Mouse (Mus musculus): ENCODE measurements around the gene Olfr285. TPM values are rescaled to one million over a fixed set of nuclear protein-coding genes. Genes with fewer than 3 reads are reported as not detected.

Olfr285 gene
- not detected in 2 replicates for polyA plus RNA-seq (2016; fragmentation: Nextera tagmentation; extraction: Ambion mirVana)

DNA sequence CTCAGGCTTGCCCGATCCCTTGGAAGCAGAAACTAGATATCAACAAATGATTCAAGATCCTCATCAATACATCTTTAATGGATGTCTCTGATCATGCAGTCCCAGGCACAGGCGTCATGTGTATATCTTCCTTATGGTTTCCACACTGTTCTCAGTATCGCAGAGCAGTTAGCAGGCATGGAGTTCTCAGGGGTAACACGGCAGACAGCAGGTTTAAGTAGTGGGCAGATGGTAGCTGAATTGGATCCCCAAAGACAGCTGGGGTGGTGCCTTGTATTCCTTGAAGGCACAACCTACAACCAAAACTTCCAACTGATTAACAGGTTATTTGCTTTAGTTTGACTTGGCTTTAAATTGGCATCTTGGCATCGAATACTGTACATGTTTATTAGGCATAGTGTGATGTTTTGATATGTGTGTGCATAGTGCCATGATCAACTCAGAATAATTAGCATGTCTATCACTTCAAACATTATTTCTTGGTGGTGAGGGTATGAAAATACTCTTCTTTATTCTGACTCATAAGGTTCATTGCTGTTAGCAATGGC lies at the start of gene Olfr285:
TSS of gene Olfr285 (minus strand) at position 177 of the 548 bp plus-strand sequence.
- Histone ChIP-seq H3K4me3 (no peak within 1 kb of the TSS), H3K27ac (no peak within 1 kb of the TSS), H3K4me1 (no peaks in the 10 kb centered on the region), H3K9me3 (no peaks in the 10 kb centered on the region; the same call in 1 of the 2 replicates), H3K27me3 (ENCODE audit: poor library complexity, severe bottlenecking) (no peaks in the 10 kb centered on the region), H3K36me3 (replicated peaks) (no peaks in the 10 kb centered on the region)
- DNase-seq (ENCODE audit: extremely low spot score, low spot score), result no peak
- WGBS, result 93% methylated on average over 5 of the region's 5 CpGs

DNA sequence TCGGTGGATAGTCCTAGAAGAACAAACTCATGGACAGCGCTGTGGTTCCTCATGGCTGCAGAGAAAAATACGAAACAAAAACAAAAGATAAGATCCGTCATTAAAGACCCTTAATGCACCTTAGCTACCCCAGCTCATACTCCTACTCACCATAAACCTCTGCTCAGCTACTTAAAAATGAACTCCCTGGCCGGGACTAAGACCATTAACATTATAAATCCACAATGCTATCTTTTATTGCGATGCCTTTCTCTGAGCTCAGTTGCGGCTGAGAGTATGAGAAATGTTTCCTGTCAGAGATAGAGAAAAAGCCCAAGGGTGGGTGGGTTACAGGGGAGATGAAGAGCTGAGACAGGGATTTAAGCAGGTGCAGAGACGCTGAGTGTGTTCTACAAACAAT lies 23.7 kb upstream of the Olfr285 start, which contains the start of gene Olfr284:
TSS of gene Olfr284 (minus strand) at position 101 of the 400 bp plus-strand sequence.
- Histone ChIP-seq H3K4me3 (no peak within 1 kb of the TSS), H3K27me3 (ENCODE audit: poor library complexity, severe bottlenecking) (no peaks in the 10 kb centered on the region), H3K27ac (no peak within 1 kb of the TSS), H3K36me3 (replicated peaks) (no peaks in the 10 kb centered on the region), H3K4me1 (no peaks in the 10 kb centered on the region), H3K9me3 (no peaks in the 10 kb centered on the region)
- 92% methylated on average over 8 of the region's 8 CpGs for WGBS
- no peak for DNase-seq (ENCODE audit: extremely low spot score, low spot score)

DNA sequence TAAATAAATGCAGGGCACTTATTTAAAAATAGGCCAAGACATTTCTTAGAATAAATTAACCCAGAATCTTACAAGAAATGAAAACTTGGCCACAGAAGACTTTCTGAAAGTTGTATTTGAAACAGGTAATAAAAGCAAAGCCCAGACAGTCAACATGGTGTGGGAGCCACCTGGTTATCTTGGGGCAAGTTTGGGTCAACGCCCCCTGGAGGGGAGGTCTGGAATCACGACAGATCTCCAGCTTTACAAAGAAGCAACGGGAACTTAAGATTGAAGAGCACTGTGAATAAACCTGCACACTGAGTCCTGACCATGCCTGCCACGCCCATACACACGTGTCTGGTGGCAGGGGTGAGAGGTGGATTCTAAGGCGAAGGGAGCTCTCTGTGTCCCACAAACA lies 1.4 kb downstream of the Olfr285 start:
- Histone ChIP-seq H3K36me3 (replicated peaks) (no peaks in the 10 kb centered on the region), H3K27ac (no peak overlapping the region), H3K27me3 (ENCODE audit: poor library complexity, severe bottlenecking) (no peaks in the 10 kb centered on the region), H3K9me3 (no peaks in the 10 kb centered on the region), H3K4me1 (no peaks in the 10 kb centered on the region), H3K4me3 (no peak overlapping the region)
- WGBS, result 61% methylated on average over 6 of the region's 6 CpGs
- no peak for DNase-seq (ENCODE audit: extremely low spot score, low spot score)

DNA sequence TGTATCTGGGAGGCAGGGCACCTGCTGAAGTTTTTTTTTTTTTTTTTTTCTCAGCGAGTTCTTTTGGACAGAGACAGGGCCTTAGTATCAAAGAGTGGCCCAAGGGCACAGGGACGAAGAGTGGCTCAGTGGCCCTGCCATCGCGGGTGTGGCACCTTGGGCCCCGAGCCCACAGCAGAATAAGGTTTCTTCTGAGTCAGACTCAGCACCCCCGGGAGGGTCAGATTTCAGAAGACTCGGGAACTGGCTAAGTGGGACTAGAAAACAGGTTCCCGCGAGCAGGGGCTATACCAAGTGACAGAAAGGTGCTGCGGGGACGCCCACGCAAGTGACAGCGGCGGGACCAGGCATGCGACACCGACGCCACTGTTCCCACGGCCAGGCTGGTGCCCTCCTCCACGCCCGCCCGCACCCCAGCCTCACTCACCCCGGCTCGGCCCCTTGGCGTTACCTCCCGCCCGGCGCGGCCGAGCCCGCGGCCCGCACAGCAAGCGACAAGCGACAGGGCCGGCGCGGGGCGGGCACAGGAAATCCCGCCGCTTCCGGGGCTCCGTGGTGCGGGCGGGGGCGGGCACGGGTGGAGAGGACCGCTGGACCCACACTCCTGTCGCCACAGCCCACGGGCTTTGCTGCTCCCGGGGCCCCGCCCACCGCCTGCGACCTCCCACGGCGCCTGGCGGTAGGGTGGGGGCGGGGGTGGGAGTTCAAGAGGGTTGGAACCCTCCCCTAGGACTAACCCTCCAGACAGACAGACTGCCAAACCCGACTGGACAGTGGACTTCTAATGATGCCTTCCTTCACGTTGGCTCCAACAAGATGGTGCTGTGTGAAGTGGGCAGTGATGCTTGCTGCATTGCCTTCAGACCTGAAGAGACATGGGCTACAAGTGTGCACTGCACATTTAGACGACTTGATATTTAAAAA lies 21.3 kb downstream of the Olfr285 start, which contains the start of gene Zfp641:
TSS of gene Zfp641 (minus strand) at position 534 of the 924 bp plus-strand sequence.
- 3% methylated on average over 60 of the region's 60 CpGs for WGBS
- peak within 1 kb of the TSS; percentile 82 for H3K27ac ChIP-seq

DNA sequence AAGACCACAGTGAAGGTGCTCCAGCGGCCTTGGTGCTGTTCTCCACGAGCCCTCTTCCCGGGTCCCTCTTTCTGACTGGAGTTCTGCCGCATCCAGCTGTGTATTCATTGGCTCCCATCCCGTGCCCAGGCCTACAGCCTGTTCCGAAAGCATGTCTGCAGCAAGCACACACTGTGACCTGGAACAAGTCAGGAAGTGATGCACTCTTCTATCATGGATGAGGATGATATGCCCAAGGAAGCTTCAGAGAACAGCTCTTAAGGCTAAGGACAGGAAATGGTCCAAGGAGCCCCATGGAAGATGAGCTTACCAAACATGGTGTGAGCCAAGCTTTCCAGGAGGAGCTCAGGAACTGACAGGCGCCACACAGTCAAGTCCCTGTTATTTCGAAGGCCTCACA lies 23.5 kb downstream of the Olfr285 start:
- H3K27me3 ChIP-seq (ENCODE audit: poor library complexity, severe bottlenecking), result peaks cover 16% of the 10 kb centered on the region
- no peak overlapping the region for H3K4me3 ChIP-seq
- H3K36me3 ChIP-seq (replicated peaks), result no peaks in the 10 kb centered on the region
- H3K27ac ChIP-seq, result no peak overlapping the region
- H3K4me1 ChIP-seq, result peaks cover 11% of the 10 kb centered on the region
- no peak for DNase-seq (ENCODE audit: extremely low spot score, low spot score)
- H3K9me3 ChIP-seq, result no peaks in the 10 kb centered on the region
- 88% methylated on average over 8 of the region's 8 CpGs for WGBS

More for the DNA sequence above, 21.3 kb downstream of the Olfr285 start, which contains the start of gene Zfp641:
- peaks cover 4% of the 10 kb centered on the region; the same call in 1 of the 2 replicates for H3K9me3 ChIP-seq
- peak; percentile 22 for DNase-seq (ENCODE audit: extremely low spot score, low spot score)
- H3K4me1 ChIP-seq, result peaks cover 11% of the 10 kb centered on the region
- peaks cover 16% of the 10 kb centered on the region for H3K27me3 ChIP-seq (ENCODE audit: poor library complexity, severe bottlenecking)
- peak within 1 kb of the TSS; percentile 81 for H3K4me3 ChIP-seq
- no peaks in the 10 kb centered on the region for H3K36me3 ChIP-seq (replicated peaks)

DNA sequence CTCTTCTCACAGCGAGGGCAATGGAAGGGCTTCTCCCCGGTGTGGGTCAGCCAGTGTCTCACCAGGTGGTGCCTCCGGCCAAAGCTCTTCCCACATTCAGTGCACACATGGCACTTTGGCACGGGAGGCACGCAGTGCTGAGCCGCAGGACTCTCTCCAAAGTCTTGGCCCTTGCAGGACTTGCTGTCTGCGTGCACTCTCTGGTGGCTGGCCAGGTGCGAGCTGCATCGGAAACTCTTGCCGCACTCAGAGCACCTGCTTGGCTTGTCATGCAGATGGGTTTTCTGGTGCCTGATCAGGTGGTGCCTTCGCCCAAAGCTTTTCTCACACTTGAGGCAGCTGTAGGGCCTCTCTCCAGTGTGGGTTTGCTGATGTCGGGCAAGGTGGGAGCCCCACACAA lies 28.6 kb downstream of the Olfr285 start:
- H3K36me3 ChIP-seq (replicated peaks), result no peaks in the 10 kb centered on the region
- no peaks in the 10 kb centered on the region for H3K4me1 ChIP-seq
- no peak overlapping the region for H3K27ac ChIP-seq
- H3K27me3 ChIP-seq (ENCODE audit: poor library complexity, severe bottlenecking), result no peaks in the 10 kb centered on the region
- no peaks in the 10 kb centered on the region for H3K9me3 ChIP-seq
- H3K4me3 ChIP-seq, result no peak overlapping the region
- DNase-seq (ENCODE audit: extremely low spot score, low spot score), result no peak
- WGBS, result 66% methylated on average over 12 of the region's 12 CpGs

DNA sequence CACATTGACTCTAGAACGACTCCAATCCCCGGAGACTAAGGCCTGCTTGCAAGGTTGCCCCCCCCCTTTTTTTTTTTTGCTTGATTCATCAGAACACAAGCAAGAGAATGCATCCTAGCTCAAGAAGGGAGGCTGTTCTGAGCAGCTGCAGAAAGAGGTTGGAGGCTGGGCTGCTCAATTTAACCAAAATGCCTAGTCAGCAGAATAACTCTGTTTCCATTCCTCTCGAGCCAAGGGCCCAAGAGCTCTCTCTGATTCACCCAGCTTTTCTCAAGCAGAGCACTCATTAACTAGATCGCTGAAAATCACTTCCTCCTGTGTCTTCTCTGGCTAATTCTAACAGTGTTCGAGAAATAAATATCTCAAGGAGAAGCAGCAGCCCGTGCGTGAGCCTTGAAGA lies 30.7 kb downstream of the Olfr285 start:
- H3K27me3 ChIP-seq (ENCODE audit: poor library complexity, severe bottlenecking), result no peaks in the 10 kb centered on the region
- no peak overlapping the region for H3K4me3 ChIP-seq
- no peaks in the 10 kb centered on the region for H3K36me3 ChIP-seq (replicated peaks)
- no peak overlapping the region for H3K27ac ChIP-seq
- 80% methylated on average over 7 of the region's 7 CpGs for WGBS
- no peaks in the 10 kb centered on the region for H3K4me1 ChIP-seq
- H3K9me3 ChIP-seq, result no peaks in the 10 kb centered on the region
- no peak for DNase-seq (ENCODE audit: extremely low spot score, low spot score)

Other genes with a start within 250 kb of the Olfr285 start
- 37.8 and 38.2 TPM in 2 replicates for gene Pfkm, start 224.8 kb downstream of the Olfr285 start, polyA plus RNA-seq (2016; fragmentation: Nextera tagmentation; extraction: Ambion mirVana)
- 48.9 and 49.4 TPM in 2 replicates for gene Senp1, start 223.6 kb downstream of the Olfr285 start, polyA plus RNA-seq (2016; fragmentation: Nextera tagmentation; extraction: Ambion mirVana)
- gene Asb8, start 151.7 kb downstream of the Olfr285 start, polyA plus RNA-seq (2016; fragmentation: Nextera tagmentation; extraction: Ambion mirVana), result 40.7 and 40.8 TPM in 2 replicates
- 4.4 and 4.6 TPM in 2 replicates for gene Ccdc184, start 150.2 kb downstream of the Olfr285 start, polyA plus RNA-seq (2016; fragmentation: Nextera tagmentation; extraction: Ambion mirVana)
- gene Olfr288, start 121.8 kb downstream of the Olfr285 start, polyA plus RNA-seq (2016; fragmentation: Nextera tagmentation; extraction: Ambion mirVana), result not detected in 2 replicates
- not detected in 2 replicates for gene Gm44579, start 96.4 kb downstream of the Olfr285 start, polyA plus RNA-seq (2016; fragmentation: Nextera tagmentation; extraction: Ambion mirVana)
- gene Olfr287, start 96.3 kb downstream of the Olfr285 start, polyA plus RNA-seq (2016; fragmentation: Nextera tagmentation; extraction: Ambion mirVana), result not detected in 2 replicates
- gene Olfr286, start 82.9 kb downstream of the Olfr285 start, polyA plus RNA-seq (2016; fragmentation: Nextera tagmentation; extraction: Ambion mirVana), result not detected in 2 replicates
- not detected in 2 replicates for gene H1fnt, start 60.1 kb downstream of the Olfr285 start, polyA plus RNA-seq (2016; fragmentation: Nextera tagmentation; extraction: Ambion mirVana)
- gene Zfp641, start 21.2 kb downstream of the Olfr285 start, polyA plus RNA-seq (2016; fragmentation: Nextera tagmentation; extraction: Ambion mirVana), result 0.47 and 0.58 TPM in 2 replicates
- gene Olfr284, start 23.6 kb upstream of the Olfr285 start, polyA plus RNA-seq (2016; fragmentation: Nextera tagmentation; extraction: Ambion mirVana), result not detected in 2 replicates
- not detected in 2 replicates for gene Olfr283, start 63.6 kb upstream of the Olfr285 start, polyA plus RNA-seq (2016; fragmentation: Nextera tagmentation; extraction: Ambion mirVana)
- gene Olfr282, start 113.9 kb upstream of the Olfr285 start, polyA plus RNA-seq (2016; fragmentation: Nextera tagmentation; extraction: Ambion mirVana), result not detected in 2 replicates
- not detected in 2 replicates for gene Olfr281, start 135.2 kb upstream of the Olfr285 start, polyA plus RNA-seq (2016; fragmentation: Nextera tagmentation; extraction: Ambion mirVana)
- gene OR5BS1P, start 152.5 kb upstream of the Olfr285 start, polyA plus RNA-seq (2016; fragmentation: Nextera tagmentation; extraction: Ambion mirVana), result not detected in 2 replicates
- 0.49 TPM in 1 of 2 replicates, not detected in the other for gene Lalba, start 165.4 kb upstream of the Olfr285 start, polyA plus RNA-seq (2016; fragmentation: Nextera tagmentation; extraction: Ambion mirVana)
- gene Olfr279, start 175.0 kb upstream of the Olfr285 start, polyA plus RNA-seq (2016; fragmentation: Nextera tagmentation; extraction: Ambion mirVana), result not detected in 2 replicates
- gene Kansl2, start 216.9 kb upstream of the Olfr285 start, polyA plus RNA-seq (2016; fragmentation: Nextera tagmentation; extraction: Ambion mirVana), result 144 and 145 TPM in 2 replicates